Mouse (Mus musculus): ENCODE data around the gene Cdh8. TPM values are rescaled to one million over a fixed set of nuclear protein-coding genes. Genes with fewer than 3 reads are reported as not detected.

Cdh8 gene
- 22.9 and 23.7 TPM in 2 replicates for polyA plus RNA-seq (2012; rRNA removed)

GRCm38 (mm10) chr8:99415966-99416781, at the start of gene Cdh8:
Gene Cdh8, minus strand, starts transcription at chr8:99416471.
- peak within 1 kb of the TSS; percentile 88 for H3K27ac ChIP-seq (ENCODE audit: insufficient read depth, low read length)
- H3K4me1 ChIP-seq (ENCODE audit: control insufficient read depth, insufficient read depth, low read length) = peaks cover 2% of the 10 kb centered on the region; the same call in 1 of the 2 replicates
- DNase-seq = peak; percentile 91 to 93
- TF ChIP-seq CTCF (IDR thresholded peaks at IDR 0.05; ENCODE audit: borderline replicate concordance, insufficient read depth, low read depth, low read length) = no peak
- TF ChIP-seq POLR2A (IDR thresholded peaks at IDR 0.05; ENCODE audit: borderline replicate concordance, insufficient read depth, low read length) = peak; percentile 65; the same call in 1 of the 2 replicates
- peak within 1 kb of the TSS; percentile 82 for H3K4me3 ChIP-seq (replicated peaks; ENCODE audit: insufficient read depth, low read depth, low read length)
- no peaks in the 10 kb centered on the region for H3K27me3 ChIP-seq (ENCODE audit: control insufficient read depth, insufficient read depth, low read length)
- under 1% methylated on average over 58 of the region's 58 CpGs for WGBS

- DNase-seq = no peak
- 73% methylated on average over 1 of the region's 1 CpGs for WGBS
- H3K4me1 ChIP-seq (ENCODE audit: control insufficient read depth, insufficient read depth, low read length) = no peaks in the 10 kb centered on the region; the same call in 1 of the 2 replicates
- H3K27me3 ChIP-seq (ENCODE audit: control insufficient read depth, insufficient read depth, low read length) = no peaks in the 10 kb centered on the region
- no peak for TF ChIP-seq POLR2A (IDR thresholded peaks at IDR 0.05; ENCODE audit: borderline replicate concordance, insufficient read depth, low read length)
- TF ChIP-seq CTCF (IDR thresholded peaks at IDR 0.05; ENCODE audit: borderline replicate concordance, insufficient read depth, low read depth, low read length) = no peak
- H3K27ac ChIP-seq (ENCODE audit: insufficient read depth, low read length) = no peak overlapping the region
- no peak overlapping the region for H3K4me3 ChIP-seq (replicated peaks; ENCODE audit: insufficient read depth, low read depth, low read length)
Measured at GRCm38 (mm10) chr8:99446506-99446905, 30.2 kb upstream of the Cdh8 start.

GRCm38 (mm10) chr8:99425901-99426300, 9.6 kb upstream of the Cdh8 start:
- TF ChIP-seq CTCF (IDR thresholded peaks at IDR 0.05; ENCODE audit: borderline replicate concordance, insufficient read depth, low read depth, low read length) (no peak), POLR2A (IDR thresholded peaks at IDR 0.05; ENCODE audit: borderline replicate concordance, insufficient read depth, low read length) (no peak)
- no peak overlapping the region for H3K27ac ChIP-seq (ENCODE audit: insufficient read depth, low read length)
- peak; percentile 22 to 53 for DNase-seq
- no peaks in the 10 kb centered on the region; the same call in 1 of the 2 replicates for H3K4me1 ChIP-seq (ENCODE audit: control insufficient read depth, insufficient read depth, low read length)
- no peaks in the 10 kb centered on the region for H3K27me3 ChIP-seq (ENCODE audit: control insufficient read depth, insufficient read depth, low read length)
- 37% methylated on average over 4 of the region's 4 CpGs for WGBS
- H3K4me3 ChIP-seq (replicated peaks; ENCODE audit: insufficient read depth, low read depth, low read length) = no peak overlapping the region

DNA sequence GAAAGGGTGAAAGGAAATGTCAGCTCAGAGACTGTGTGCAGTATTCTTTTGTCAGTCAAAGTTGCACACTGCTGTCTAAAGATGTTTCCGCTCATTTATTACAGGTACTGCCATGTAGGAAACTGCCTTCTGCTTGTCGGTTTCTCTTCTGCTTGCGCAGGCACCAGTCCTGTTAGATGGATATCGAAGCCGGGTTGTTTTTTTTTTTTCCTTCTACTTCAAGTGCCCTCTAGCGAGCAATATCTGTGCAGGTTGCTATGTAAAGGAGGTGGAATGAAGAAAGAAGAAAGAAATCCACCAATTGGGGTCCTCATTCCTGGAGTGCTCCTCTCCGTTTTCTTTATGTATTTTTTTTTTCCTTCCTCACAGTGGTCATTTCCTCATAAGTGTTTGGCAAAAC, 5.2 kb upstream of the Cdh8 start:
- peak; percentile 44 to 58 for DNase-seq
- no peak overlapping the region for H3K27ac ChIP-seq (ENCODE audit: insufficient read depth, low read length)
- WGBS = 8% methylated on average over 7 of the region's 7 CpGs
- H3K27me3 ChIP-seq (ENCODE audit: control insufficient read depth, insufficient read depth, low read length) = no peaks in the 10 kb centered on the region
- H3K4me3 ChIP-seq (replicated peaks; ENCODE audit: insufficient read depth, low read depth, low read length) = peak overlapping the region; percentile 20
- TF ChIP-seq POLR2A (IDR thresholded peaks at IDR 0.05; ENCODE audit: borderline replicate concordance, insufficient read depth, low read length) (no peak), CTCF (IDR thresholded peaks at IDR 0.05; ENCODE audit: borderline replicate concordance, insufficient read depth, low read depth, low read length) (peak; percentile 48; the same call in 1 of the 2 replicates)
- no peaks in the 10 kb centered on the region; the same call in 1 of the 2 replicates for H3K4me1 ChIP-seq (ENCODE audit: control insufficient read depth, insufficient read depth, low read length)

DNA sequence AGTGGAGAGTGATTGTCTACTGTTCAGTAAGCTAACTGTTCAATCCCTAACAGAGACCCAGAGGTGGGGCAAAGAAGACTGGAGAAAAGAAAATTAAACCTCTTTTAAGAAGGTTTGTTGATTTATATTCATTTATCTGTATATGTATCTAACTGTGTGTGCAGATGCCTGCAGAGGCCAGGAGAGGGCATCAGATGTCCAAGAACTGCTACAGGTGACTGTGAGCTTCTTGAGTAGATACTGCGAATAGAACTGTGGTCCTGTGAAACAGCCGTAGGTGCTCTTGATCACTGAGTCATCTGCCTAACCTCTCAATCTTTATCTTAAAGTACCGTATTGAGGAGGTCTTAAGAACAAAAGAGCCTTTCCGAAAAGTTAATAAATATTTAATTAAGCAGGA, 3.5 kb upstream of the Cdh8 start:
- Histone ChIP-seq H3K27me3 (ENCODE audit: control insufficient read depth, insufficient read depth, low read length) (no peaks in the 10 kb centered on the region), H3K4me3 (replicated peaks; ENCODE audit: insufficient read depth, low read depth, low read length) (no peak overlapping the region), H3K4me1 (ENCODE audit: control insufficient read depth, insufficient read depth, low read length) (no peaks in the 10 kb centered on the region), H3K27ac (ENCODE audit: insufficient read depth, low read length) (no peak overlapping the region)
- no peak for DNase-seq
- no peak for TF ChIP-seq POLR2A (IDR thresholded peaks at IDR 0.05; ENCODE audit: borderline replicate concordance, insufficient read depth, low read length)
- no peak for TF ChIP-seq CTCF (IDR thresholded peaks at IDR 0.05; ENCODE audit: borderline replicate concordance, insufficient read depth, low read depth, low read length)
- WGBS = 97% methylated on average over 4 of the region's 4 CpGs

DNA sequence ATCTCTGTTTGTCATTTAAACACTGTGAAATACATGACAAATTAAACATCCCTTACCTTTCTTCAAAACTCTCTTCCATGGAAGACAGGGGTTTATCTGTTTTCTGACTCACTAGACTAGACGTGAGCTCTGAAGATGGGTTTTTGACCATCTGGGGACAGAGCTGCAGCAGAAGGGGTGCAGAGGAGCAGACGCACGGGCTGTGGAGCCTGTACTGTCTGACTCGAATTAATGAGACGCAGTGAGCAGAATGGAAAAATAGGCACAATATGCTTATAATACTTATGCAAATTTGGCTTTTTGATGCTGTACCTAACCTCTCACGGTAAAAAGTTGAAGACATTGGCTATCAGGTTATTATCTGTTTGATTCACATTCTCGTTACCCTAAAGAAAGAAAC, 1.2 kb upstream of the Cdh8 start:
- Histone ChIP-seq H3K4me3 (replicated peaks; ENCODE audit: insufficient read depth, low read depth, low read length) (peak overlapping the region; percentile 82), H3K27ac (ENCODE audit: insufficient read depth, low read length) (no peak overlapping the region), H3K4me1 (ENCODE audit: control insufficient read depth, insufficient read depth, low read length) (peaks cover under 1% of the 10 kb centered on the region; the same call in 1 of the 2 replicates), H3K27me3 (ENCODE audit: control insufficient read depth, insufficient read depth, low read length) (no peaks in the 10 kb centered on the region)
- no peak for TF ChIP-seq POLR2A (IDR thresholded peaks at IDR 0.05; ENCODE audit: borderline replicate concordance, insufficient read depth, low read length)
- no peak for TF ChIP-seq CTCF (IDR thresholded peaks at IDR 0.05; ENCODE audit: borderline replicate concordance, insufficient read depth, low read depth, low read length)
- 27% methylated on average over 7 of the region's 7 CpGs for WGBS
- DNase-seq = no peak

DNA sequence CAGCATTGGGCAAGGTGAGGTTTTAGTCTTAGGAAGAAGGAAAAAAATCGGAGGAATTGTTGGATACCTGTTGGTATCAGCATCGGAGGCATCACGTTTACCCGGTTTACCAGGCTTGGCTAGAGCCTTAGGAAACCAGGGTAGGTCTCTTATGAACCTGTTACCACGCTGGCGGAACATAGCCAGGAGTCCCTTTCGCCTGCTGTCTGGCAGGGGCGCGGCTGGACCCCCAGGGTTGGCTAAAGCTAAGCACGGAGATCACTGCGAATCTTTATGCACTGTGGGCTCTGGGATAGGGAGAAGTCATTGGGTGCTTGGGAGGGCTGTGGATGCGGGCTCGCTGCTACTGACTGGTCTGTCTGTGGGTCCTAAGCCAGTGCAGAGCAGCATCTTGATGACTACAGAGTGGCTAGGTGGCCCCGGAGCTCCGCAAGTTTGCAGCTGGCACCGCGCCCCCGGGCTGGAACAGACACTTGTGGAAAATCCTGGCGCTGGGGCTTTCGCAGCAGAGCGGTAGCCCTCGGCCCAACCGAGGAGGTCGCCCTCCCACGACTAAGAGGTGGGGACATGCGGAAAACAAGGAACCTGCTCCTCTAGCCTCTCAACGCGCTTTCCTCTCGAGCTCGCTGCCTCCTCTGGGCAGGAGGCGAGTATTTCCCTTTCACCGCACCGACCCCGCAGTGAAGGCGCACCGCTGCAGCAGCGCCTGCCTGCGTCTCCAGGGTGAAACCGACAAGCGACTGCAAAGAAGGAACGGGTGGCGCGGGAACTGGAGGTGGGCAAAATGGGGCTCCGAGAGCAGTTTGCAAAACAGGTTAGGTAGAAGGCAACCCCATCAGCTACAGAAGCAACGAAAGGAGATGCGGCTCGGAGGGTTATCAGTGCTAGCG, 950 bp downstream of the Cdh8 start:
- no peaks in the 10 kb centered on the region for H3K27me3 ChIP-seq (ENCODE audit: control insufficient read depth, insufficient read depth, low read length)
- peak overlapping the region; percentile 82 for H3K4me3 ChIP-seq (replicated peaks; ENCODE audit: insufficient read depth, low read depth, low read length)
- no peak for TF ChIP-seq CTCF (IDR thresholded peaks at IDR 0.05; ENCODE audit: borderline replicate concordance, insufficient read depth, low read depth, low read length)
- H3K27ac ChIP-seq (ENCODE audit: insufficient read depth, low read length) = peak overlapping the region; percentile 75
- DNase-seq = peak; percentile 76 to 82
- H3K4me1 ChIP-seq (ENCODE audit: control insufficient read depth, insufficient read depth, low read length) = peaks cover 2% of the 10 kb centered on the region; the same call in 1 of the 2 replicates
- WGBS = under 1% methylated on average over 48 of the region's 48 CpGs
